Mouse (Mus musculus) embryonic facial prominence, embryonic 15.5 days (tissue): Measurements from ENCODE around the gene Ndufs2. TPM values are rescaled to one million over a fixed set of nuclear protein-coding genes. Genes with fewer than 3 reads are reported as not detected.
"Not testable (repeated sequence)": the region's sequence is repeated elsewhere in the genome, so short reads cannot be mapped to it uniquely, and the experiment has no call there.

Source experiments
- ATAC-seq: fragments of 200-750 bp; cut with Nextera tagmentation; 2 replicates; pipeline ENCODE4 v1.8.0; 2017; ENCODE audit warnings: low read depth, moderate TSS enrichment; ENCODE audit not compliant: insufficient number of reproducible peaks, low FRiP score, low TSS enrichment
- H3K27ac ChIP-seq: fragments of 300-500 bp; sonication (generic); replicated peaks from 2 replicates; pipeline ENCODE4 v1.5.1; 2015; ENCODE audit warnings: mild to moderate bottlenecking, inconsistent platforms
- H3K27me3 ChIP-seq: fragments of 300-500 bp; sonication (generic); 2 replicates; pipeline ENCODE4 v1.6.1; 2015; ENCODE audit warnings: inconsistent platforms
- H3K36me3 ChIP-seq: fragments of 300-500 bp; sonication (generic); 2 replicates; pipeline ENCODE4 v1.6.1; 2015; ENCODE audit warnings: mild to moderate bottlenecking, inconsistent platforms
- H3K4me1 ChIP-seq: fragments of 300-500 bp; sonication (generic); 2 replicates; pipeline ENCODE4 v1.6.1; 2015; ENCODE audit warnings: inconsistent platforms
- H3K4me2 ChIP-seq: fragments of 300-500 bp; sonication (generic); replicated peaks from 2 replicates; pipeline ENCODE4 v1.6.1; 2015; ENCODE audit warnings: mild to moderate bottlenecking, inconsistent platforms
- H3K4me3 ChIP-seq: fragments of 300-500 bp; sonication (generic); replicated peaks from 2 replicates; pipeline ENCODE4 v1.5.1; 2015; ENCODE audit warnings: mild to moderate bottlenecking, inconsistent platforms
- H3K9ac ChIP-seq: fragments of 300-500 bp; sonication (generic); 2 replicates; pipeline ENCODE4 v1.6.1; 2015; ENCODE audit warnings: inconsistent platforms
- H3K9me3 ChIP-seq: fragments of 300-500 bp; sonication (generic); replicated peaks from 2 replicates; pipeline ENCODE4 v1.6.1; 2016; ENCODE audit warnings: inconsistent platforms
- WGBS: fragments of 180-500 bp; shearing (Covaris S2); methylation state at CpG from one replicate; pipeline ENCODE4 v1.1.7; 2015; 5-methylcytosine and 5-hydroxymethylcytosine counted together
- polyA plus RNA-seq: library from polyadenylated mRNA; unstranded; fragments of >200 nt; fragmentation: Nextera tagmentation; extraction: Ambion mirVana; gene quantifications from 2 replicates; pipeline ENCODE4 v1.2.1, GENCODE M21; 2015

The Ndufs2 gene
- polyA plus RNA-seq, 1 experiment from 2014 or later = 217 TPM

- 3% methylated on average over 13 of the region's 13 CpGs for WGBS
- no peaks in the 10 kb centered on the region for H3K9me3 ChIP-seq
- H3K9ac ChIP-seq = peak overlapping the region; percentile 31
- peak overlapping the region; percentile 50 for H3K4me3 ChIP-seq
- H3K4me2 ChIP-seq = peak overlapping the region; percentile 74
- no peaks in the 10 kb centered on the region for H3K27me3 ChIP-seq
- ATAC-seq = peak; percentile 77
- H3K36me3 ChIP-seq = peaks cover 25% of the 10 kb centered on the region
- H3K4me1 ChIP-seq = peaks cover 70% of the 10 kb centered on the region
- H3K27ac ChIP-seq = peak overlapping the region; percentile 97
Measured at GRCm38 (mm10) chr1:171251594-171252324, 571 bp upstream of the Ndufs2 start.

GRCm38 (mm10) chr1:171249913-171250600 is 1.1 kb downstream of the Ndufs2 start, which contains the start of gene Adamts4:
TSS of gene Adamts4 (plus strand) at chr1:171250421.
- WGBS = 11% methylated on average over 5 of the region's 5 CpGs
- peak within 1 kb of the TSS; percentile 50 for H3K4me3 ChIP-seq
- H3K9ac ChIP-seq = peak within 1 kb of the TSS; percentile 31
- H3K9me3 ChIP-seq = no peaks in the 10 kb centered on the region
- H3K36me3 ChIP-seq = peaks cover 16% of the 10 kb centered on the region
- peak within 1 kb of the TSS; percentile 74 for H3K4me2 ChIP-seq
- H3K27me3 ChIP-seq = no peaks in the 10 kb centered on the region
- peaks cover 79% of the 10 kb centered on the region for H3K4me1 ChIP-seq
- peak within 1 kb of the TSS; percentile 97 for H3K27ac ChIP-seq
- no peak for ATAC-seq

GRCm38 (mm10) chr1:171248386-171249226 is 2.6 kb downstream of the Ndufs2 start:
- peaks cover 74% of the 10 kb centered on the region for H3K4me1 ChIP-seq
- peaks cover 13% of the 10 kb centered on the region for H3K36me3 ChIP-seq
- H3K4me2 ChIP-seq = no peak overlapping the region
- no peaks in the 10 kb centered on the region for H3K9me3 ChIP-seq
- peak overlapping the region; percentile 97 for H3K27ac ChIP-seq
- H3K4me3 ChIP-seq = no peak overlapping the region
- H3K9ac ChIP-seq = no peak overlapping the region
- ATAC-seq = no peak
- H3K27me3 ChIP-seq = no peaks in the 10 kb centered on the region
- WGBS = 40% methylated on average over 3 of the region's 3 CpGs

DNA sequence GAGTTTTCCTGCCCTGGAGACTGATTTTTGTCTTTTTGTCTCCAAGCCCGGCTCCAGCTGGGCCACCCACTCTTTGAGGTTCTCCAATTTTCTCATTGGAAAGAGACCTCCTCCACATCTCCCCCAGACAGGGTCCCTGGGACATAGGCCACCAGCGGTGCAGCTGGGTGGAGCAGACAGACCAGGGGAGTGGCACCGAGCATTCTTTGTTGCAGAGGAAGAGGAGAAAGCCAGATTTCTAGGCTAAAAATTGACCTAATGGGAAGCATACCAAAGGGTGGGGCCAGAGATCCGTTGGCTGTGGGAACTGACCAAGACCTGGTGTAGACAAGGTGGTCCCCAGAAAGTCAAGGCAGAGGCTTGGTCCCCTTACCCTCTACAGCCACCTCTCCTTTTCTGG is 3.3 kb downstream of the Ndufs2 start:
- peak overlapping the region; percentile 59 for H3K4me3 ChIP-seq
- no peaks in the 10 kb centered on the region for H3K9me3 ChIP-seq
- H3K27me3 ChIP-seq = no peaks in the 10 kb centered on the region
- H3K36me3 ChIP-seq = peaks cover 18% of the 10 kb centered on the region
- H3K9ac ChIP-seq = no peak overlapping the region
- ATAC-seq = no peak
- WGBS = 10% methylated on average over 4 of the region's 4 CpGs
- H3K4me2 ChIP-seq = peak overlapping the region; percentile 67
- peaks cover 68% of the 10 kb centered on the region for H3K4me1 ChIP-seq
- H3K27ac ChIP-seq = peak overlapping the region; percentile 97

- H3K4me1 ChIP-seq = peaks cover 63% of the 10 kb centered on the region
- 7% methylated on average over 13 of the region's 13 CpGs for WGBS
Measured at GRCm38 (mm10) chr1:171247453-171247841, 3.7 kb downstream of the Ndufs2 start.

DNA sequence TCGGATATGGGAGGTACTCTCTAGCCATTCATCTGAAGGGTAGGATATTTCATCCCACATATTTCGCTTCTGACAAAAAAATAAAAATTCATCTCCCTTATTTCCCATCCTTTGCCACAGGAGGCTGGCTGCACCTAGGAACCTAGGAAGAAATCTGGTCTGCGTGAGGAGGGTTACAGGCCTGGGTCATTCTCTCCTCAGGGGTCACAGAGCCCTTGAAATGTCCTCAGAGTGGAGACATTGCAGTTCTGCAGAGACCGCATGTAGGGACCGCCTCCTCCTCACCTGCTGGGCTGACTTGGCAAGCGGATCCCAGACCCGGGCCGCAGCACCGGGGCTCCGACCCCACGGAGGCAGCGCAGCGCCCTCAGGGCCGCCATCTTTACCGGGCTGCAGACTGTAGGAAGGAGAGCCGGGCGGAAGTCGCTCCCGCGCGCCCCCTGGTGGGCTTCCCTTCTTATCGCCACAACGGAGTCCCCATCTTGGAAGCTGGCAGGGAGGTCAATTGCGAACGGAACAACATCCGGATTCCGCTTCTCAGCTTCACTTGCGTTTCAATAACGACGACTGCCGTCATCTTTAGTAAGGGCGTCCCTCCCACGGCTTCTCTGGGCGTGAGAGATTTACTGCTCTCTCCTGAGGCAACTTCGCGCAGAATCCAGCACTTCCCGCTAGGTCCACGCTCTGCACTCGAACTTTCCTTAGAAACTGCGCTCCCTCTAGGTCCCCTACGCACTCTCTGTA is 4.3 kb downstream of the Ndufs2 start:
- H3K27ac ChIP-seq = peak overlapping the region; percentile 97
- no peaks in the 10 kb centered on the region for H3K9me3 ChIP-seq
- H3K4me1 ChIP-seq = peaks cover 57% of the 10 kb centered on the region
- peaks cover 29% of the 10 kb centered on the region for H3K36me3 ChIP-seq
- H3K27me3 ChIP-seq = no peaks in the 10 kb centered on the region
- peak overlapping the region; percentile 63 for H3K9ac ChIP-seq
- peak; percentile 87 for ATAC-seq
- H3K4me2 ChIP-seq = peak overlapping the region; percentile 67
- H3K4me3 ChIP-seq = peak overlapping the region; percentile 59
- under 1% methylated on average over 41 of the region's 41 CpGs for WGBS

More at GRCm38 (mm10) chr1:171247453-171247841, 3.7 kb downstream of the Ndufs2 start:
- Histone ChIP-seq H3K9ac (no peak overlapping the region), H3K9me3 (no peaks in the 10 kb centered on the region), H3K27me3 (no peaks in the 10 kb centered on the region), H3K27ac (peak overlapping the region; percentile 97), H3K36me3 (peaks cover 23% of the 10 kb centered on the region), H3K4me3 (peak overlapping the region; percentile 59), H3K4me2 (peak overlapping the region; percentile 67)
- no peak for ATAC-seq

DNA sequence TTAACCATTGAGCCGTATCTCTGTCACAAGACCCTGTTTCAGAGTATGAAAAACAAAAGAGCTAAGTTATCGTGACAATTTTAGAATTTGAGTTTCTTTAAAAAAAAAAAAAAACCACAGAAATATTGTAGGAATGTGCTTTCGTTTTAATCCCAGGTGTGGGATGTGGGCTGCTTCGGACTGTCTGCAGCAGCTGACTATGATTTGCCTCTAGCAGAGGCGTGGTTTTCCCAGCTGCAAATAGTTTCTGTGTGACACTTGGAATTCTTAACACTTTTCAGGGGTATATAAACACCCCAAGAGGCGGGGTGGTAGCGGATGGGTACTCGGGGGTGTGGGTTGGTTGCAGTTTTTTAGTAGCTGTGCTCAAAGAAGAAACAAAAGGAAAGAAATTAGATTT is 5.8 kb downstream of the Ndufs2 start:
- Histone ChIP-seq H3K9me3 (no peaks in the 10 kb centered on the region), H3K27ac (no peak overlapping the region), H3K9ac (no peak overlapping the region), H3K36me3 (peaks cover 43% of the 10 kb centered on the region), H3K4me1 (peaks cover 42% of the 10 kb centered on the region), H3K4me3 (no peak overlapping the region), H3K27me3 (no peaks in the 10 kb centered on the region), H3K4me2 (no peak overlapping the region; the same call in 1 of the 2 replicates)
- 55% methylated on average over 8 of the region's 8 CpGs for WGBS
- no peak for ATAC-seq

- H3K4me1 ChIP-seq = peaks cover 11% of the 10 kb centered on the region
- H3K9me3 ChIP-seq, H3K4me2 ChIP-seq, H3K9ac ChIP-seq, H3K27ac ChIP-seq, H3K4me3 ChIP-seq, H3K27me3 ChIP-seq, ATAC-seq: not testable (repeated sequence)
- H3K36me3 ChIP-seq = peaks cover 76% of the 10 kb centered on the region
- 83% methylated on average over 12 of the region's 12 CpGs for WGBS
Measured at GRCm38 (mm10) chr1:171241952-171242351, 9.2 kb downstream of the Ndufs2 start.

DNA sequence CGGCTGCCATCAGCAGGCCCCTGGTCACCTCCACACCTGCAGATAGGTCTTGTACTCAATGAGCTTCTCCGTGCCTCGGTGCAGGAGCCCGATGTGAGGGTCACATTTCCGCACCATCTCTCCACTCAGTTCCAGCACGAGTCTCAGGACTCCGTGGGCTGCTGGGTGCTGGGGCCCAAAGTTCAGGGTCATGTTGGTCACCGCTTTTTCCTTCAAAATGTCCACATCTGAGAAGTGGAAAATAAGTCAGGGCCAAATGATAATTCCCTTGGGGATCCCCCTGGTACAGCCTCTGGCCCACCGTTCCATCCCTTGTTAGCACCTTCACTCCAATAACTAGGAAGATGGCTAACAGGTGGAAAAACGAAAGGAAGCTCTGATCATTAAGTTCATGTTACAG is 10.3 kb downstream of the Ndufs2 start:
- no peaks in the 10 kb centered on the region for H3K27me3 ChIP-seq
- WGBS = 89% methylated on average over 10 of the region's 10 CpGs
- ATAC-seq = no peak

GRCm38 (mm10) chr1:171239992-171240744 is 11.0 kb downstream of the Ndufs2 start:
- no peak overlapping the region for H3K27ac ChIP-seq
- no peak overlapping the region for H3K4me3 ChIP-seq
- no peak for ATAC-seq
- H3K9ac ChIP-seq = no peak overlapping the region
- WGBS = 74% methylated on average over 15 of the region's 15 CpGs
- H3K9me3 ChIP-seq = no peaks in the 10 kb centered on the region
- no peaks in the 10 kb centered on the region for H3K4me1 ChIP-seq
- no peaks in the 10 kb centered on the region for H3K27me3 ChIP-seq
- H3K36me3 ChIP-seq = peaks cover 89% of the 10 kb centered on the region
- no peak overlapping the region for H3K4me2 ChIP-seq

More for the DNA sequence above, 10.3 kb downstream of the Ndufs2 start:
- H3K9ac ChIP-seq = no peak overlapping the region
- peaks cover 86% of the 10 kb centered on the region for H3K36me3 ChIP-seq
- no peaks in the 10 kb centered on the region for H3K9me3 ChIP-seq
- H3K4me2 ChIP-seq = no peak overlapping the region
- H3K4me3 ChIP-seq = no peak overlapping the region
- no peak overlapping the region for H3K27ac ChIP-seq
- H3K4me1 ChIP-seq = peaks cover 6% of the 10 kb centered on the region
